Mouse (Mus musculus) kidney, embryonic 14.5 days (tissue): ENCODE data around the gene Amn1. TPM values are rescaled to one million over a fixed set of nuclear protein-coding genes. Genes with fewer than 3 reads are reported as not detected.
A peak's percentile ranks its signal among the peaks of the same experiment; 100 is the strongest.
"Not testable (repeated sequence)": the region's sequence is repeated elsewhere in the genome, so short reads cannot be mapped to it uniquely, and the experiment has no call there.

Source experiments
- ATAC-seq: fragments of 200-750 bp; cut with Nextera tagmentation; 2 replicates; pipeline ENCODE4 v1.8.0; 2017; ENCODE audit warnings: moderate number of reproducible peaks, mild to moderate bottlenecking, moderate TSS enrichment, moderate library complexity; ENCODE audit not compliant: low FRiP score, low TSS enrichment
- H3K27ac ChIP-seq: fragments of 300-500 bp; sonication (generic); 2 replicates; pipeline ENCODE4 v1.5.1; 2014; ENCODE audit warnings: low read depth, mild to moderate bottlenecking, low read length, moderate library complexity, mixed read lengths
- H3K27me3 ChIP-seq: fragments of 300-500 bp; sonication (generic); 2 replicates; pipeline ENCODE4 v1.6.1; 2014; ENCODE audit warnings: mild to moderate bottlenecking, low read length; ENCODE audit not compliant: control insufficient read depth, insufficient read depth
- H3K36me3 ChIP-seq: fragments of 300-500 bp; sonication (generic); 2 replicates; pipeline ENCODE4 v1.6.1; 2014; ENCODE audit warnings: low read length, mixed read lengths; ENCODE audit not compliant: control insufficient read depth, insufficient read depth
- H3K4me1 ChIP-seq: fragments of 300-500 bp; sonication (generic); 2 replicates; pipeline ENCODE4 v1.6.1; 2014; ENCODE audit warnings: low read length, mixed read lengths; ENCODE audit not compliant: control insufficient read depth, insufficient read depth
- H3K4me2 ChIP-seq: fragments of 300-500 bp; sonication (generic); replicated peaks from 2 replicates; pipeline ENCODE4 v1.6.1; 2014; ENCODE audit warnings: low read depth, mild to moderate bottlenecking, low read length
- H3K4me3 ChIP-seq: fragments of 300-500 bp; sonication (generic); 2 replicates; pipeline ENCODE4 v1.5.1; 2014; ENCODE audit warnings: mild to moderate bottlenecking, low read length
- H3K9ac ChIP-seq: fragments of 300-500 bp; sonication (generic); 2 replicates; pipeline ENCODE4 v1.6.1; 2014; ENCODE audit warnings: low read depth, mild to moderate bottlenecking, low read length, moderate library complexity
- H3K9me3 ChIP-seq: fragments of 300-500 bp; sonication (generic); 2 replicates; pipeline ENCODE4 v1.6.1; 2016; ENCODE audit warnings: low read length; ENCODE audit not compliant: control insufficient read depth
- WGBS: fragments of 180-500 bp; shearing (Covaris S2); extraction: QIAGEN DNeasy Blood & Tissue Kit; methylation state at CpG from one replicate; pipeline ENCODE4 v1.1.7; 2014; 5-methylcytosine and 5-hydroxymethylcytosine counted together
- polyA plus RNA-seq: library from polyadenylated mRNA; unstranded; fragments of >200 nt; fragmentation: Nextera tagmentation; extraction: Ambion mirVana; gene quantifications from 2 replicates; pipeline ENCODE4 v1.2.1, GENCODE M21; 2014

The Amn1 gene
- polyA plus RNA-seq, 1 experiment from 2014 or later, result 32.5 TPM

GRCm38 (mm10) chr6:149167672-149168071 is 20.8 kb downstream of the Amn1 start:
- Histone ChIP-seq H3K4me3 (no peak overlapping the region), H3K9ac (no peak overlapping the region), H3K36me3 (peaks cover 31% of the 10 kb centered on the region), H3K4me2 (no peak overlapping the region), H3K27ac (no peak overlapping the region), H3K4me1 (no peaks in the 10 kb centered on the region), H3K27me3 (no peaks in the 10 kb centered on the region), H3K9me3 (no peaks in the 10 kb centered on the region)
- WGBS, result 95% methylated on average over 1 of the region's 1 CpGs
- no peak for ATAC-seq

- not testable (repeated sequence) for H3K4me3 ChIP-seq, ATAC-seq, H3K27me3 ChIP-seq, H3K4me1 ChIP-seq, H3K4me2 ChIP-seq, H3K9me3 ChIP-seq, H3K9ac ChIP-seq, H3K27ac ChIP-seq
- peaks cover 33% of the 10 kb centered on the region for H3K36me3 ChIP-seq
- 80% methylated on average over 2 of the region's 4 CpGs for WGBS
Observed at GRCm38 (mm10) chr6:149167038-149167437, 21.5 kb downstream of the Amn1 start.

GRCm38 (mm10) chr6:149155031-149155841 is 33.3 kb downstream of the Amn1 start:
- Histone ChIP-seq H3K9me3 (no peaks in the 10 kb centered on the region), H3K4me2 (no peak overlapping the region), H3K36me3 (peaks cover 24% of the 10 kb centered on the region; the same call in 1 of the 2 replicates), H3K9ac (no peak overlapping the region), H3K4me1 (peaks cover 7% of the 10 kb centered on the region; the same call in 1 of the 2 replicates), H3K27me3 (no peaks in the 10 kb centered on the region), H3K4me3 (no peak overlapping the region), H3K27ac (no peak overlapping the region)
- 48% methylated on average over 3 of the region's 3 CpGs for WGBS
- ATAC-seq, result no peak

- no peaks in the 10 kb centered on the region for H3K27me3 ChIP-seq
- WGBS, result 10% methylated on average over 8 of the region's 8 CpGs
- peaks cover 25% of the 10 kb centered on the region; the same call in 1 of the 2 replicates for H3K36me3 ChIP-seq
- H3K4me3 ChIP-seq, result no peak overlapping the region
- no peak overlapping the region for H3K4me2 ChIP-seq
- H3K9ac ChIP-seq, result no peak overlapping the region
- H3K9me3 ChIP-seq, result no peaks in the 10 kb centered on the region
- no peak overlapping the region for H3K27ac ChIP-seq
- ATAC-seq, result 0 out of 2 replicates have a peak, but pooled peaks have one; percentile 37
- H3K4me1 ChIP-seq, result peaks cover 7% of the 10 kb centered on the region; the same call in 1 of the 2 replicates
Observed at GRCm38 (mm10) chr6:149154116-149155030, 34.1 kb downstream of the Amn1 start.

- no peaks in the 10 kb centered on the region for H3K9me3 ChIP-seq
- H3K36me3 ChIP-seq, result peaks cover 22% of the 10 kb centered on the region; the same call in 1 of the 2 replicates
- no peaks in the 10 kb centered on the region for H3K27me3 ChIP-seq
- H3K9ac ChIP-seq, result no peak overlapping the region
- ATAC-seq, result no peak
- peaks cover 7% of the 10 kb centered on the region; the same call in 1 of the 2 replicates for H3K4me1 ChIP-seq
- H3K4me2 ChIP-seq, result no peak overlapping the region
- no peak overlapping the region for H3K27ac ChIP-seq
- H3K4me3 ChIP-seq, result no peak overlapping the region
- WGBS, result 33% methylated on average over 6 of the region's 6 CpGs
Observed at GRCm38 (mm10) chr6:149153473-149154115, 34.9 kb downstream of the Amn1 start.

GRCm38 (mm10) chr6:149152119-149152518 is 36.4 kb downstream of the Amn1 start:
- Histone ChIP-seq H3K4me1 (peaks cover 7% of the 10 kb centered on the region; the same call in 1 of the 2 replicates), H3K27ac (no peak overlapping the region), H3K9ac (no peak overlapping the region), H3K9me3 (no peaks in the 10 kb centered on the region), H3K27me3 (no peaks in the 10 kb centered on the region), H3K4me2 (no peak overlapping the region), H3K36me3 (peaks cover 16% of the 10 kb centered on the region; the same call in 1 of the 2 replicates), H3K4me3 (no peak overlapping the region)
- WGBS, result 90% methylated on average over 2 of the region's 2 CpGs
- no peak for ATAC-seq

- H3K27me3 ChIP-seq, result no peaks in the 10 kb centered on the region
- WGBS, result 53% methylated on average over 7 of the region's 7 CpGs
- 0 out of 2 replicates have a peak, but pooled peaks cover 2% of the 10 kb centered on the region for H3K9me3 ChIP-seq
- no peak overlapping the region for H3K4me3 ChIP-seq
- no peak overlapping the region for H3K4me2 ChIP-seq
- peak; percentile 45; the same call in 1 of the 2 replicates for ATAC-seq
- H3K27ac ChIP-seq, result no peak overlapping the region
- H3K36me3 ChIP-seq, result peaks cover 26% of the 10 kb centered on the region; the same call in 1 of the 2 replicates
- no peaks in the 10 kb centered on the region for H3K4me1 ChIP-seq
- H3K9ac ChIP-seq, result no peak overlapping the region
Observed at GRCm38 (mm10) chr6:149148436-149149229, 39.9 kb downstream of the Amn1 start.

- 0 out of 2 replicates have a peak, but pooled peaks cover 2% of the 10 kb centered on the region for H3K9me3 ChIP-seq
Observed at GRCm38 (mm10) chr6:149145143-149145542, 43.4 kb downstream of the Amn1 start.

More at GRCm38 (mm10) chr6:149145143-149145542, 43.4 kb downstream of the Amn1 start:
- no peaks in the 10 kb centered on the region for H3K27me3 ChIP-seq
- no peak for ATAC-seq
- no peak overlapping the region for H3K4me3 ChIP-seq
- H3K4me2 ChIP-seq, result no peak overlapping the region
- no peak overlapping the region for H3K27ac ChIP-seq
- peaks cover 3% of the 10 kb centered on the region; the same call in 1 of the 2 replicates for H3K4me1 ChIP-seq
- no peak overlapping the region for H3K9ac ChIP-seq
- H3K36me3 ChIP-seq, result peaks cover 15% of the 10 kb centered on the region; the same call in 1 of the 2 replicates
- 88% methylated on average over 1 of the region's 1 CpGs for WGBS
